Mouse (Mus musculus) small intestine, adult 2 months (tissue): ENCODE measurements around the gene Prlr. TPM values are rescaled to one million over a fixed set of nuclear protein-coding genes. Genes with fewer than 3 reads are reported as not detected.

ENCODE experiments used
- H3K27ac ChIP-seq: fragments of 200-500 bp; 2 replicates; pipeline ENCODE4 v1.5.1; 2012; ENCODE audit warnings: low read depth, low read length, control low read depth, inconsistent platforms; ENCODE audit not compliant: insufficient read depth
- H3K27me3 ChIP-seq: fragments of 200-500 bp; 2 replicates; pipeline ENCODE4 v1.6.1; 2012; ENCODE audit warnings: mild to moderate bottlenecking, moderate library complexity, low read length, inconsistent platforms; ENCODE audit not compliant: control insufficient read depth, insufficient read depth
- H3K36me3 ChIP-seq: fragments of 200-500 bp; 2 replicates; pipeline ENCODE4 v1.6.1; 2012; ENCODE audit warnings: mild to moderate bottlenecking, low read length, control low read depth, inconsistent platforms; ENCODE audit not compliant: control insufficient read depth, insufficient read depth
- H3K4me1 ChIP-seq: fragments of 200-500 bp; 2 replicates; pipeline ENCODE4 v1.6.1; 2012; ENCODE audit warnings: low read length, inconsistent platforms, mixed read lengths; ENCODE audit not compliant: control insufficient read depth, insufficient read depth, insufficient read length
- H3K4me3 ChIP-seq: fragments of 200-500 bp; 2 replicates; pipeline ENCODE4 v1.5.1; 2012; ENCODE audit warnings: low read depth, mild to moderate bottlenecking, control low read depth, inconsistent platforms, low read length, moderate library complexity
- CTCF ChIP-seq: fragments of 200-500 bp; IDR thresholded peaks from 2 replicates; pipeline ENCODE4 v1.5.1; 2012; ENCODE audit warnings: low read depth, mild to moderate bottlenecking, control low read depth, inconsistent platforms, low read length, moderate library complexity, mixed read lengths; ENCODE audit not compliant: insufficient replicate concordance, insufficient read length; ENCODE audit errors: extremely low read depth
- POLR2A ChIP-seq: fragments of 200-500 bp; IDR thresholded peaks from 2 replicates; pipeline ENCODE4 v1.6.1; 2012; ENCODE audit warnings: low read depth, mild to moderate bottlenecking, control low read depth, inconsistent platforms, low read length, moderate library complexity
- WGBS: fragments of 180-500 bp; shearing (Covaris S2); methylation state at CpG from one replicate; pipeline ENCODE4 v1.1.7; 2018; 5-methylcytosine and 5-hydroxymethylcytosine counted together
- polyA plus RNA-seq: library from polyadenylated mRNA; depleted of rRNA; stranded (reverse); fragments of >200 nt; gene quantifications from 2 replicates; pipeline ENCODE4 v1.2.3, GENCODE M21; 2012; rRNA removed

The Prlr gene
- 14.1 and 44.0 TPM in 2 replicates for polyA plus RNA-seq

GRCm38 (mm10) chr15:10177083-10177482 lies at the start of gene Prlr:
Prlr (plus strand) TSS chr15:10177238.
- H3K4me3 ChIP-seq = peak within 1 kb of the TSS; percentile 56
- TF ChIP-seq CTCF (no peak), POLR2A (no peak)
- H3K36me3 ChIP-seq = no peaks in the 10 kb centered on the region
- H3K27me3 ChIP-seq = no peaks in the 10 kb centered on the region
- no peak within 1 kb of the TSS for H3K27ac ChIP-seq
- peaks cover 7% of the 10 kb centered on the region; the same call in 1 of the 2 replicates for H3K4me1 ChIP-seq
- 48% methylated on average over 9 of the region's 9 CpGs for WGBS

GRCm38 (mm10) chr15:10133781-10134180 lies 43.3 kb upstream of the Prlr start:
- H3K4me3 ChIP-seq = no peak overlapping the region
- H3K4me1 ChIP-seq = no peaks in the 10 kb centered on the region
- TF ChIP-seq POLR2A (no peak), CTCF (no peak)
- H3K36me3 ChIP-seq = no peaks in the 10 kb centered on the region
- 86% methylated on average over 2 of the region's 2 CpGs for WGBS
- no peak overlapping the region for H3K27ac ChIP-seq
- H3K27me3 ChIP-seq = no peaks in the 10 kb centered on the region

GRCm38 (mm10) chr15:10134889-10135288 lies 42.1 kb upstream of the Prlr start:
- Histone ChIP-seq H3K4me1 (no peaks in the 10 kb centered on the region), H3K27me3 (no peaks in the 10 kb centered on the region), H3K27ac (no peak overlapping the region), H3K36me3 (no peaks in the 10 kb centered on the region), H3K4me3 (no peak overlapping the region)
- TF ChIP-seq CTCF (no peak), POLR2A (no peak)
- WGBS = 64% methylated on average over 4 of the region's 4 CpGs

- no peaks in the 10 kb centered on the region for H3K27me3 ChIP-seq
- no peaks in the 10 kb centered on the region for H3K36me3 ChIP-seq
- TF ChIP-seq POLR2A (no peak), CTCF (no peak)
- H3K4me3 ChIP-seq = no peak overlapping the region
- WGBS = 70% methylated on average over 5 of the region's 5 CpGs
- H3K4me1 ChIP-seq = no peaks in the 10 kb centered on the region
- no peak overlapping the region for H3K27ac ChIP-seq
Observed at GRCm38 (mm10) chr15:10144520-10144919, 32.5 kb upstream of the Prlr start.

DNA sequence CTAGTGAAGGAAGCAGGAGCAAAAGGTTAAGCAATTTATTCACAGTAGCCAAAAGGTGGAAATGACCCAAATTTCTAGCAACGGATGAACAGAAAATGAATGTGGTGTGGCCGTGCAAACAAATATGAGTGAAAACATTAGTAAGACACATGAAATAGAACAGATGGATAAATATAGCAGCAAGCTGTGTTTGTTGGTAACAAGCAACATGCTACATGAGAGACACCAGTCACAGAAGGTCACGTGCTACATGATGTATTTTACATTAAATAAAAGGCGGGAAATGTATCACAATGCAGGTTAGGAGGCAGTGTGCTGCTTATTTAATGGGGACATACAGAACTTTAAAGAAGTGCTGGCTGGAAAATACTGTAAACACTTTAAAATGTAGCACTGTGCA lies 28.8 kb upstream of the Prlr start:
- 81% methylated on average over 4 of the region's 4 CpGs for WGBS
- no peaks in the 10 kb centered on the region for H3K36me3 ChIP-seq
- TF ChIP-seq POLR2A = no peak
- no peak for TF ChIP-seq CTCF

DNA sequence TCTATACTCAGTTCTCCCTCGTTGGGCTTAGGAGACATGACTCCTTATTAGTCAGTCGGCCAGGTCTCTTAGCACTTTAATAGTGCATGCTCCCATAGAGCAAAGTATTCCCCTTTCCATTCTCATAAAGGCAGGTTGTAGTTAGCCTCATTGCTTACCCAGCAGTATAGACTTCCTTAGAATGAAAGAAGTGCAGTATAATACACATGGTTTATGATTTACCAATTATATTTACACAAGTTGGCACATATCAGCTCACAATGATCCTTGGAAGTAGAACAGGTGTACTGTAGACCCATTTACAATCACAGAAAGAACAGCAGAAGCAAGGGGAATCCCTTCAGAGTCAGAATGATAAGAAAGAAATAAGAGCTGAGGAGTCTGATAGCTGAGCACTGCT lies 16.4 kb upstream of the Prlr start:
- no peaks in the 10 kb centered on the region for H3K36me3 ChIP-seq
- 27% methylated on average over 2 of the region's 2 CpGs for WGBS
- H3K27ac ChIP-seq = no peak overlapping the region
- TF ChIP-seq CTCF (no peak), POLR2A (no peak)
- peaks cover 2% of the 10 kb centered on the region; the same call in 1 of the 2 replicates for H3K4me1 ChIP-seq
- H3K4me3 ChIP-seq = no peak overlapping the region
- H3K27me3 ChIP-seq = no peaks in the 10 kb centered on the region

More for the DNA sequence above, 28.8 kb upstream of the Prlr start:
- H3K27me3 ChIP-seq = no peaks in the 10 kb centered on the region
- no peak overlapping the region for H3K4me3 ChIP-seq
- no peak overlapping the region for H3K27ac ChIP-seq
- no peaks in the 10 kb centered on the region for H3K4me1 ChIP-seq

DNA sequence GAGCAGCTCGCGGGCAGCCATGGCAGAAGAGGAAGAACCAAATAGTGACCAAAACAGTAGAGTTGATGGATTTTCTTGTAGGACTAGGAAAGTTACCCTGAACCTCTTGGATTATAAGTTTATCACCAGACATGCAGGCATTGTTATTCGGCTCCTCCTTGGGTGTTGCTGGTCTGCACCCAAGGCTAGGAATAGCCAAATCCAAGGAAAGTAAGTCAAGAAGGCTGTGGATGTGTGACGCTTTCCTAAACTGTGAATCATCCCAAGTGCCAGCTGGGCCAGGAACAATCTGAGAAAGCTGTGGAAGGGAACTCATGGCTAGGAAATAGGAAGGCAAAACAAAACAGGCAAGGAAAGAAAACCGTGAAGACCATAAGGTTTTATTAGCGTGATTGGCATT lies 2.0 kb upstream of the Prlr start:
- no peak for TF ChIP-seq POLR2A
- no peak for TF ChIP-seq CTCF
- H3K4me1 ChIP-seq = peaks cover 7% of the 10 kb centered on the region; the same call in 1 of the 2 replicates
- H3K27ac ChIP-seq = no peak overlapping the region
- H3K4me3 ChIP-seq = no peak overlapping the region
- H3K27me3 ChIP-seq = no peaks in the 10 kb centered on the region
- 86% methylated on average over 6 of the region's 6 CpGs for WGBS
- no peaks in the 10 kb centered on the region for H3K36me3 ChIP-seq

GRCm38 (mm10) chr15:10175656-10176055 lies 1.4 kb upstream of the Prlr start:
- H3K4me3 ChIP-seq = no peak overlapping the region
- peaks cover 7% of the 10 kb centered on the region; the same call in 1 of the 2 replicates for H3K4me1 ChIP-seq
- 54% methylated on average over 7 of the region's 7 CpGs for WGBS
- H3K36me3 ChIP-seq = no peaks in the 10 kb centered on the region
- no peaks in the 10 kb centered on the region for H3K27me3 ChIP-seq
- no peak overlapping the region for H3K27ac ChIP-seq
- TF ChIP-seq CTCF (no peak), POLR2A (no peak)
